Mouse (Mus musculus) G1E (cell line): ENCODE results near the gene Nova2. TPM values are rescaled to one million over a fixed set of nuclear protein-coding genes. Genes with fewer than 3 reads are reported as not detected.

Source experiments
- ATAC-seq: 2 replicates; pipeline ENCODE4 v1.8.0; 2016; ENCODE audit warnings: mild to moderate bottlenecking; ENCODE audit not compliant: insufficient number of reproducible peaks, poor library complexity, low FRiP score, severe bottlenecking; ENCODE audit errors: extremely low read depth
- DNase-seq: peaks from one replicate; pipeline ENCODE4 v3.0.0; 2012; ENCODE audit warnings: low spot score
- H3K27me3 ChIP-seq: 2 replicates; pipeline ENCODE4 v1.6.1; 2012; ENCODE audit warnings: mild to moderate bottlenecking, low read length, inconsistent platforms; ENCODE audit not compliant: insufficient read depth
- H3K36me3 ChIP-seq: replicated peaks from 2 replicates; pipeline ENCODE3; 2012; ENCODE audit warnings: mild to moderate bottlenecking, inconsistent platforms
- H3K4me1 ChIP-seq: 2 replicates; pipeline ENCODE4 v1.6.1; 2012; ENCODE audit warnings: low read depth, low read length, inconsistent platforms, mixed read lengths; ENCODE audit not compliant: insufficient read depth
- H3K4me3 ChIP-seq: 2 replicates; pipeline ENCODE4 v1.5.1; 2012; ENCODE audit warnings: low read depth, mild to moderate bottlenecking, inconsistent platforms, low read length, moderate library complexity, mixed read lengths
- H3K9me3 ChIP-seq: replicated peaks from 2 replicates; pipeline ENCODE4 v1.6.1; 2012; ENCODE audit warnings: inconsistent platforms
- CTCF ChIP-seq: IDR thresholded peaks from 2 replicates; pipeline ENCODE4 v1.5.1; 2012; ENCODE audit warnings: low read depth, low read length, inconsistent platforms, mixed read lengths
- GATA1 ChIP-seq: IDR thresholded peaks from 2 replicates; pipeline ENCODE4 v1.6.1; 2012; ENCODE audit warnings: borderline replicate concordance, low read length, inconsistent platforms, mixed read lengths
- GATA2 ChIP-seq: IDR thresholded peaks from 2 replicates; pipeline ENCODE4 v1.6.1; 2012; ENCODE audit warnings: low read depth, low read length, inconsistent platforms, borderline replicate concordance
- POLR2AphosphoS5 ChIP-seq: IDR thresholded peaks from 2 replicates; pipeline ENCODE4 v1.6.1; 2012; ENCODE audit warnings: low read depth, low read length, inconsistent platforms; ENCODE audit not compliant: insufficient replicate concordance
- TAL1 ChIP-seq: conservative IDR thresholded peaks from 2 replicates; pipeline ENCODE4 v1.6.1; 2012; ENCODE audit warnings: low read depth, low read length, inconsistent platforms, mixed read lengths
- polyA plus RNA-seq: library from polyadenylated mRNA; stranded (reverse); fragments of >175 nt; gene quantifications from 2 replicates; pipeline ENCODE4 v1.2.3, GENCODE M21; 2012
- total RNA-seq, 2 experiments: library from RNA; stranded (forward) in 1 of 2; stranded (reverse) in 1 of 2; fragments of 200-1000 nt in 1 of 2; fragments of >200 nt in 1 of 2; fragmentation: Nextera tagmentation in 1 of 2; gene quantifications; 2 replicates each; pipeline ENCODE4 v1.2.3; 2014 to 2017

Gene Nova2
- total and polyA plus RNA-seq, 3 experiments = 0.05 TPM; not detected in 2

GRCm38 (mm10) chr7:18963294-18963843, 37.7 kb downstream of the Nova2 start:
- no peak overlapping the region for H3K4me3 ChIP-seq
- peaks cover 2% of the 10 kb centered on the region for H3K9me3 ChIP-seq
- H3K4me1 ChIP-seq = no peaks in the 10 kb centered on the region
- H3K36me3 ChIP-seq = no peaks in the 10 kb centered on the region
- ATAC-seq (no peak), DNase-seq (no peak)
- H3K27me3 ChIP-seq = peaks cover 11% of the 10 kb centered on the region
- TF ChIP-seq POLR2AphosphoS5 (no peak), TAL1 (no peak), GATA2 (no peak), GATA1 (no peak), CTCF (no peak)

- DNase-seq (no peak), ATAC-seq (no peak)
- TF ChIP-seq GATA1 (no peak), TAL1 (no peak), POLR2AphosphoS5 (no peak), CTCF (no peak), GATA2 (no peak)
- Histone ChIP-seq H3K4me1 (no peaks in the 10 kb centered on the region), H3K27me3 (peaks cover 11% of the 10 kb centered on the region), H3K36me3 (no peaks in the 10 kb centered on the region), H3K9me3 (no peaks in the 10 kb centered on the region), H3K4me3 (no peak overlapping the region)
Measured at GRCm38 (mm10) chr7:18965312-18965711, 39.6 kb downstream of the Nova2 start.

- ATAC-seq (no peak), DNase-seq (no peak)
- Histone ChIP-seq H3K36me3 (no peaks in the 10 kb centered on the region), H3K27me3 (peaks cover 8% of the 10 kb centered on the region), H3K4me1 (no peaks in the 10 kb centered on the region), H3K4me3 (no peak overlapping the region), H3K9me3 (no peaks in the 10 kb centered on the region)
- TF ChIP-seq TAL1 = no peak
- no peak for TF ChIP-seq GATA2
- no peak for TF ChIP-seq GATA1
- TF ChIP-seq CTCF = no peak
- TF ChIP-seq POLR2AphosphoS5 = no peak
Measured at GRCm38 (mm10) chr7:18967603-18968002, 41.9 kb downstream of the Nova2 start.

GRCm38 (mm10) chr7:18970956-18971355, 45.3 kb downstream of the Nova2 start:
- peaks cover 16% of the 10 kb centered on the region for H3K27me3 ChIP-seq
- DNase-seq (no peak), ATAC-seq (no peak)
- no peaks in the 10 kb centered on the region for H3K36me3 ChIP-seq
- H3K4me1 ChIP-seq = no peaks in the 10 kb centered on the region
- H3K9me3 ChIP-seq = no peaks in the 10 kb centered on the region
- no peak overlapping the region for H3K4me3 ChIP-seq
- TF ChIP-seq GATA1 = no peak
- TF ChIP-seq POLR2AphosphoS5 = no peak
- no peak for TF ChIP-seq CTCF
- TF ChIP-seq GATA2 = no peak

- H3K27me3 ChIP-seq = peaks cover 21% of the 10 kb centered on the region
- ATAC-seq = no peak
- no peak for TF ChIP-seq GATA1
- TF ChIP-seq TAL1 = no peak
- TF ChIP-seq GATA2 = no peak
- no peak for TF ChIP-seq POLR2AphosphoS5
- no peak for TF ChIP-seq CTCF
Measured at GRCm38 (mm10) chr7:18978381-18978780, 52.7 kb downstream of the Nova2 start.

GRCm38 (mm10) chr7:18986503-18986902, 60.8 kb downstream of the Nova2 start:
- Histone ChIP-seq H3K36me3 (no peaks in the 10 kb centered on the region), H3K27me3 (peaks cover 33% of the 10 kb centered on the region), H3K4me3 (no peak overlapping the region), H3K4me1 (peaks cover 18% of the 10 kb centered on the region), H3K9me3 (no peaks in the 10 kb centered on the region)
- no peak for ATAC-seq
- no peak for TF ChIP-seq POLR2AphosphoS5
- TF ChIP-seq GATA1 = no peak
- TF ChIP-seq TAL1 = no peak
- no peak for TF ChIP-seq GATA2
- TF ChIP-seq CTCF = no peak
- no peak for DNase-seq

More at GRCm38 (mm10) chr7:18978381-18978780, 52.7 kb downstream of the Nova2 start:
- no peaks in the 10 kb centered on the region for H3K9me3 ChIP-seq
- H3K36me3 ChIP-seq = no peaks in the 10 kb centered on the region
- DNase-seq = no peak
- H3K4me1 ChIP-seq = no peaks in the 10 kb centered on the region
- no peak overlapping the region for H3K4me3 ChIP-seq
